Mouse (Mus musculus): Measurements from ENCODE around the gene Cpeb2. TPM values are rescaled to one million over a fixed set of nuclear protein-coding genes. Genes with fewer than 3 reads are reported as not detected.

The Cpeb2 gene
- polyA plus RNA-seq, 1 experiment from 2014 or later: 1.1 TPM

- Histone ChIP-seq H3K36me3 (replicated peaks) (no peaks in the 10 kb centered on the region), H3K27ac (no peak overlapping the region), H3K9me3 (no peaks in the 10 kb centered on the region), H3K27me3 (ENCODE audit: poor library complexity, severe bottlenecking) (no peaks in the 10 kb centered on the region), H3K4me1 (no peaks in the 10 kb centered on the region), H3K4me3 (no peak overlapping the region)
- DNase-seq (ENCODE audit: extremely low spot score, low spot score): no peak
- 59% methylated on average over 3 of the region's 3 CpGs for WGBS
Observed at GRCm38 (mm10) chr5:43248001-43248430, 15.0 kb downstream of the Cpeb2 start.

DNA sequence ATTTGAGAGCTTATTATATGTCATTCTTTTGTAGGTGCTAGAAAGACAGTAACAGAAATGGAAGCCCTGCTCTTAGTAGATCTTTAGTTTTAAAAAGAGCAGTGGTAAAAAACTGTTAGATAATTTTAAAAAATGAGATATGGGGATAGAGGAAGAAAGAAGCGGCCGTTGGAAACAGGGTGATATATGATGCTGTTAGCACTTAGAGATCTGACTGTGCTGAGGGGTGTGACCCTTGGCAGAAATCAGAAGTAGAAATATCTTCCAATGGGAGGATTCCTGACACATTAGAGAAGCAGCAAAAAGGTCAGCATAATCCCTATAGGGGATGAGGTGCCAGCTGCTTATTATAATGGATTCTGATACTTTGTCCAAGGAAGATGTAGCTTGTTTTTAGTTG lies 24.5 kb downstream of the Cpeb2 start:
- Histone ChIP-seq H3K9me3 (no peaks in the 10 kb centered on the region), H3K27ac (no peak overlapping the region), H3K27me3 (ENCODE audit: poor library complexity, severe bottlenecking) (no peaks in the 10 kb centered on the region), H3K4me3 (no peak overlapping the region), H3K4me1 (no peaks in the 10 kb centered on the region), H3K36me3 (replicated peaks) (no peaks in the 10 kb centered on the region)
- 95% methylated on average over 2 of the region's 2 CpGs for WGBS
- DNase-seq (ENCODE audit: extremely low spot score, low spot score): no peak

GRCm38 (mm10) chr5:43258472-43259142 lies 25.6 kb downstream of the Cpeb2 start:
- Histone ChIP-seq H3K4me1 (no peaks in the 10 kb centered on the region), H3K36me3 (replicated peaks) (no peaks in the 10 kb centered on the region), H3K9me3 (no peaks in the 10 kb centered on the region), H3K4me3 (no peak overlapping the region), H3K27ac (no peak overlapping the region), H3K27me3 (ENCODE audit: poor library complexity, severe bottlenecking) (no peaks in the 10 kb centered on the region)
- 88% methylated on average over 3 of the region's 3 CpGs for WGBS
- DNase-seq (ENCODE audit: extremely low spot score, low spot score): no peak

GRCm38 (mm10) chr5:43261814-43262213 lies 28.8 kb downstream of the Cpeb2 start:
- no peak overlapping the region for H3K4me3 ChIP-seq
- H3K27ac ChIP-seq: no peak overlapping the region
- H3K4me1 ChIP-seq: no peaks in the 10 kb centered on the region
- H3K9me3 ChIP-seq: no peaks in the 10 kb centered on the region
- H3K36me3 ChIP-seq (replicated peaks): no peaks in the 10 kb centered on the region
- H3K27me3 ChIP-seq (ENCODE audit: poor library complexity, severe bottlenecking): no peaks in the 10 kb centered on the region
- WGBS: 80% methylated on average over 6 of the region's 6 CpGs
- no peak for DNase-seq (ENCODE audit: extremely low spot score, low spot score)

GRCm38 (mm10) chr5:43263951-43264350 lies 31.0 kb downstream of the Cpeb2 start:
- Histone ChIP-seq H3K4me1 (no peaks in the 10 kb centered on the region), H3K27me3 (ENCODE audit: poor library complexity, severe bottlenecking) (no peaks in the 10 kb centered on the region), H3K36me3 (replicated peaks) (no peaks in the 10 kb centered on the region), H3K4me3 (no peak overlapping the region), H3K9me3 (no peaks in the 10 kb centered on the region), H3K27ac (no peak overlapping the region)
- no peak for DNase-seq (ENCODE audit: extremely low spot score, low spot score)
- WGBS: 91% methylated on average over 4 of the region's 4 CpGs

DNA sequence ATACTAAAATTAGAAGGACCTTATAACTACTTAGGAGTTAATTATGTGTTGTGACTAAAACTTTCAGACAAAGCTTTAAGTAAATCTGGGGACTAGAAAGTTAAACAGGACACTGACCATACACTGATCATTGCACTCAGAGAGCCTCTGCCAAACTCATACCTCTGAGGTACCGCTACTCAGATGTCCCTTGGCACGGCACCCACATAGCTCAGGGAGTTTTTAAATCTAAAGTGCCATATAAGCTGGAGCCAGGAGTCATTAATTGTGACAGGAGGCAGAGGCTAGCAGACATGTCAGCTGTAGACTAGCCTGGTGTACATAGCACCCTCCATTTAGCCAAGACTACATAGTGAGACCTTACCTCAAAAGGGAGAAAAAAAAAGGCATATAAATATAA lies 31.7 kb downstream of the Cpeb2 start:
- H3K27ac ChIP-seq: no peak overlapping the region
- no peaks in the 10 kb centered on the region for H3K36me3 ChIP-seq (replicated peaks)
- no peak overlapping the region for H3K4me3 ChIP-seq
- no peaks in the 10 kb centered on the region for H3K27me3 ChIP-seq (ENCODE audit: poor library complexity, severe bottlenecking)
- no peaks in the 10 kb centered on the region for H3K9me3 ChIP-seq
- 94% methylated on average over 2 of the region's 2 CpGs for WGBS
- DNase-seq (ENCODE audit: extremely low spot score, low spot score): no peak
- no peaks in the 10 kb centered on the region for H3K4me1 ChIP-seq

DNA sequence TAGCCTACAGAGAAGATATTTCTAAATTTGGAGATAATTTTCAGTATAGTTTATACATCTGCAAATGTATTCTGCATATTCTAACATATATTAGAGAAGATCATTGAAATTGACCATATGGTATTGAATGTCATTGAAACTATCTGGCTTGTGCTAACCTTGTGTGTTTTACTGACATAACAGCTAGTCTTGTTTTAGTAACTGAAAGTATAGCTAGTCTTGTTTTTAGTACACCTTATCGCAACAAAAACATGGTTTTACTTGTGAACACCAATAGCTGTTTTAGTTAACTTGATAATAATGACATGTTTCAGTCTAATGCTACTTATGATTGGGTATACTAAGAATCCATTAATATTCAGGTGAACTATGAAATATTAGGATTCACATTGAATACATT lies 45.0 kb downstream of the Cpeb2 start:
- WGBS: 97% methylated on average over 1 of the region's 1 CpGs
- DNase-seq (ENCODE audit: extremely low spot score, low spot score): no peak
- H3K27ac ChIP-seq: no peak overlapping the region
- H3K27me3 ChIP-seq (ENCODE audit: poor library complexity, severe bottlenecking): no peaks in the 10 kb centered on the region
- no peak overlapping the region for H3K4me3 ChIP-seq
- H3K36me3 ChIP-seq (replicated peaks): no peaks in the 10 kb centered on the region
- no peaks in the 10 kb centered on the region for H3K9me3 ChIP-seq
- no peaks in the 10 kb centered on the region for H3K4me1 ChIP-seq

- DNase-seq (ENCODE audit: extremely low spot score, low spot score): no peak
Observed at GRCm38 (mm10) chr5:43279774-43280173, 46.8 kb downstream of the Cpeb2 start.

DNA sequence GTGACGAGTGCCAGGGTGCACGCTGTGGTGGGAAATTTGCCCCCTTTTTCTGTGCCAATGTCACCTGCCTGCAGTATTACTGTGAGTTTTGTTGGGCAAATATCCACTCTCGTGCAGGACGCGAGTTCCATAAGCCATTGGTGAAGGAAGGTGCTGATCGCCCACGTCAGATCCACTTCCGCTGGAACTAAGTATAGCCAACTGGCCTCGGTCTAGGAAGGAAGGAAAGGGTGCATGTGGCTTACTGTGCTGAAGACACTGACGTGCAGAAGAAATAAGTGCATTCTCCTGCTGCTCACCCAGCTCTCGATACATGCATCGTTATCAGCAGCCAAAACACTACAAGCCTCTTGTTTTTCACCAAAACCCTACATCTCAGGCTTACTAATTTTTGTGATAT lies 52.8 kb downstream of the Cpeb2 start:
- DNase-seq (ENCODE audit: extremely low spot score, low spot score): no peak
- H3K27me3 ChIP-seq (ENCODE audit: poor library complexity, severe bottlenecking): no peaks in the 10 kb centered on the region
- 95% methylated on average over 12 of the region's 12 CpGs for WGBS
- no peak overlapping the region for H3K4me3 ChIP-seq
- no peaks in the 10 kb centered on the region for H3K36me3 ChIP-seq (replicated peaks)
- no peaks in the 10 kb centered on the region for H3K4me1 ChIP-seq
- H3K9me3 ChIP-seq: no peaks in the 10 kb centered on the region
- no peak overlapping the region for H3K27ac ChIP-seq

More at GRCm38 (mm10) chr5:43279774-43280173, 46.8 kb downstream of the Cpeb2 start:
- Histone ChIP-seq H3K9me3 (no peaks in the 10 kb centered on the region), H3K36me3 (replicated peaks) (no peaks in the 10 kb centered on the region), H3K4me1 (no peaks in the 10 kb centered on the region), H3K27me3 (ENCODE audit: poor library complexity, severe bottlenecking) (no peaks in the 10 kb centered on the region), H3K27ac (no peak overlapping the region), H3K4me3 (no peak overlapping the region)
- WGBS: 84% methylated on average over 3 of the region's 3 CpGs

DNA sequence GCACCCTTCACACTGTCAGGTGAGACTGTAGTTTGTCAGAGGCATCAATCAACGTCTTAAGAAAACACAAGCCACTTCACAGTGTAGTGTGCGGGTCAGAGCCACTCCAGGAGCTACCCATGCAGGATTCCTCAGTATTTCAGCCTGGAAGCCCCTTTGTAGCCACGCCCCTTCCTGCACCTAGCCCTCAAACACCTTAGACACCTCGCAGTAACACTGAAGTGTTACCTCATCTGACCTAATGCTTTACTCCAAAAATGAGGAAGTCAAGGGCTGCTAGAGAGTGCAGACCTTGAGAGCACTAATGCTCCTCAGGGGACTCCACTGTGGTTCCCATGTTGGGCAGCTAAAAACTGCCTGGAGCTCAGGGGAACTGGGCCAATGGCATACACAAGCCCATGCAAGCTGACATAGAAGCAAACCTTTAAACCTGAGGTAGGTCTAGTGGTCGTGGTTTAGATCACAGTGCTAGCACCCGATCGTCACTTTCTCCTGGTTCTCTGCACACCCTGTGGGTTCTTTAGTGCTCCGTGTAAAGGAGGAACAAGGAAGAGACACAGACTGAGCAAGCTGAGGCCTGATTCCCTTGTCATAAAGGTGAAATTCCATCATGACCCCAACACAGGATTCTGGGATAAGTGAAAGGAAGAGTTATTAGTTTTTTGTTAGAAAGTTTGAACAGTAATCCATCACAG lies 56.9 kb downstream of the Cpeb2 start:
- Histone ChIP-seq H3K27ac (no peak overlapping the region), H3K4me3 (no peak overlapping the region)
- 88% methylated on average over 8 of the region's 8 CpGs for WGBS

DNA sequence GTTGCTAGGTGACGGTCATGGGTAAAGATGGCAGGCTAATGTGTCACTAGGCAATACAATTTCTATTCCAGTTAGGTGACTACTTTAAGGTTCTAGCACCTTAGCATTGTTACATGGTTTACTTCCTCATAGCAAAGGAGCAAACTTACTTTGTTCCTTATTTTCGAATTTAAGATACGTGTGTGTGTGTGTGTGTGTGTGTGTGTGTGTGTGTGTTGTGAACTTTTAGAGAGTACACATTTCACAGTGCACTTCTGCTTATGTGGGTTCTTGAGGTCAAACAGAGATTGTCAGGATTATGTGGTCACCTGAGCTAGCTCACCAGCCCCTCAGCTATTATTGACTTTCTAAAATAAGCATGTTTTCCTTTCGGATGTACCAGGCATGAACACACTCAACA lies 60.2 kb downstream of the Cpeb2 start:
- no peaks in the 10 kb centered on the region for H3K36me3 ChIP-seq (replicated peaks)
- WGBS: 93% methylated on average over 4 of the region's 4 CpGs
- no peaks in the 10 kb centered on the region for H3K4me1 ChIP-seq
- H3K27ac ChIP-seq: no peak overlapping the region
- no peak for DNase-seq (ENCODE audit: extremely low spot score, low spot score)
- no peak overlapping the region for H3K4me3 ChIP-seq
- no peaks in the 10 kb centered on the region for H3K27me3 ChIP-seq (ENCODE audit: poor library complexity, severe bottlenecking)
- H3K9me3 ChIP-seq: no peaks in the 10 kb centered on the region

More for the DNA sequence above, 56.9 kb downstream of the Cpeb2 start:
- Histone ChIP-seq H3K9me3 (no peaks in the 10 kb centered on the region), H3K4me1 (no peaks in the 10 kb centered on the region), H3K27me3 (ENCODE audit: poor library complexity, severe bottlenecking) (no peaks in the 10 kb centered on the region), H3K36me3 (replicated peaks) (no peaks in the 10 kb centered on the region)
- DNase-seq (ENCODE audit: extremely low spot score, low spot score): no peak

- Histone ChIP-seq H3K9me3 (no peaks in the 10 kb centered on the region), H3K27me3 (ENCODE audit: poor library complexity, severe bottlenecking) (no peaks in the 10 kb centered on the region), H3K27ac (no peak overlapping the region), H3K36me3 (replicated peaks) (no peaks in the 10 kb centered on the region), H3K4me3 (no peak overlapping the region), H3K4me1 (no peaks in the 10 kb centered on the region)
- no peak for DNase-seq (ENCODE audit: extremely low spot score, low spot score)
- WGBS: 97% methylated on average over 7 of the region's 7 CpGs
Observed at GRCm38 (mm10) chr5:43297459-43297858, 64.5 kb downstream of the Cpeb2 start.

GRCm38 (mm10) chr5:43298975-43299374 lies 66.0 kb downstream of the Cpeb2 start:
- H3K4me3 ChIP-seq: no peak overlapping the region
- no peaks in the 10 kb centered on the region for H3K4me1 ChIP-seq
- 77% methylated on average over 2 of the region's 2 CpGs for WGBS
- H3K27ac ChIP-seq: no peak overlapping the region
- H3K27me3 ChIP-seq (ENCODE audit: poor library complexity, severe bottlenecking): no peaks in the 10 kb centered on the region
- DNase-seq (ENCODE audit: extremely low spot score, low spot score): no peak
- H3K36me3 ChIP-seq (replicated peaks): no peaks in the 10 kb centered on the region
- no peaks in the 10 kb centered on the region for H3K9me3 ChIP-seq

Data from forebrain, embryonic 10.5 days (tissue).